Mouse (Mus musculus) erythroid progenitor cell, adult 5-6 weeks (primary cell): ENCODE data around the gene Clec1a. TPM values are rescaled to one million over a fixed set of nuclear protein-coding genes. Genes with fewer than 3 reads are reported as not detected.
"Not testable (repeated sequence)": the region's sequence is repeated elsewhere in the genome, so short reads cannot be mapped to it uniquely, and the experiment has no call there.

Source experiments
- ATAC-seq: replicated peaks from 2 replicates; pipeline ENCODE4 v1.8.0; 2016; ENCODE audit warnings: moderate number of reproducible peaks, mild to moderate bottlenecking, moderate TSS enrichment, inconsistent platforms; ENCODE audit not compliant: poor library complexity, low FRiP score, severe bottlenecking
- total RNA-seq, 2 experiments: library from RNA; stranded (forward) in 1 of 2; stranded (reverse) in 1 of 2; fragments of 150-400 nt in 1 of 2; fragments of 186-747, 209-891 nt in 1 of 2; gene quantifications; 2 replicates each; pipeline versions ENCODE4 v1.2.3 to v1.2.4; 2015 to 2017; ENCODE audit warnings: low replicate concordance in 2 of 2

Gene Clec1a
- total RNA-seq (2015; ENCODE audit: low replicate concordance): not detected in 2 replicates
- total RNA-seq (2017; ENCODE audit: low replicate concordance): 2.0 TPM in 1 of 2 replicates, not detected in the other

DNA sequence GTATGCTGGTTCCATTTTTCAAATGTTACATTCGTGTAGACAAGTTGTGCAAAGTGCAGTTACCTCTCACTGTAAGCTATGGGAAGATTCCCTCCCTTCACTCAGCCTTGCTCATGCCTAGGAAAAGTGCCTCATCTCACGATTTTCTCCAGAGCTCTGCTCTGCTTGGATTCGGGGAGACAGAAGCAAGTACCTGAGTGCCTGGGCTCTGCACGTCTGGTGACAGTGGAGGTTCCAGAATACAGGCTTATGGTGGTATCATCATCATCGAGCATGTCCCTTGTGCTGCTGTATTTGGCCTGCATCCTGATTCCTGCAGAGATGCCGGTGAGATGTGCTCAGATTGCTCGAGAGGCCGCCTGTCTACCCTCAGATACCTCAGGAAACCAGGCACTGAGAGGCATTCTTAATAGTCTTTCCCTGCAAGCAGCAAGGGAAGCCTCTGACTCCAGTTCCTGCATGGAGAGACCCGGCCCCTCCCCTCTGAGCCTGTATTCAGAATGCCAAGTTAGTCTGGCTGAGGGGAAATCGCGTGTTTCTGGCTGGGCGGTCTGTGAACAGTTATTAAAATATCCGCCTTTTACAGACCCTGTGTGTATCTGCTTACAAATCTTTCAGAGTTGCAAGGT, at the start of gene Clec1a:
Gene Clec1a (minus strand): TSS at position 590 of the 629 bp plus-strand sequence.
- ATAC-seq: no peak

DNA sequence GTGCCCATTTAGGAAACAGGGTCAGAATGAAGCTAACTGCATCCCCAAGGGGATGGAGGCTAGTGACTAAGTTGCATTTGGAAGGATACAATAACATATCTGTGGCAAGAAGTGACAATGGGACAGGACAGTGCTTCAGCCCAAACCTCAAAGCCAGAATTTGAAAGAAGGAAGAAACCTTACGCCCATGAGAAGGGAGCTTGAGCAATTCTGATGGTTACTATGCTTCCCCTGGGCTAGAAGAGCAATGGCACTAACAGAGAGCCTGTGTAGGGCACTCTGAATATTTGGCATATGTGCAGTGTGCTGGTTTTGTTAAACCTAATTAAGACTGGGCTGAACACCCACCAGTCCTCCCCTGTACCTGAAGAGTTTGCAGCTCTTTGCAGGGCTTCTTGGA, 47.7 kb upstream of the Clec1a start:
- not testable (repeated sequence) for ATAC-seq

DNA sequence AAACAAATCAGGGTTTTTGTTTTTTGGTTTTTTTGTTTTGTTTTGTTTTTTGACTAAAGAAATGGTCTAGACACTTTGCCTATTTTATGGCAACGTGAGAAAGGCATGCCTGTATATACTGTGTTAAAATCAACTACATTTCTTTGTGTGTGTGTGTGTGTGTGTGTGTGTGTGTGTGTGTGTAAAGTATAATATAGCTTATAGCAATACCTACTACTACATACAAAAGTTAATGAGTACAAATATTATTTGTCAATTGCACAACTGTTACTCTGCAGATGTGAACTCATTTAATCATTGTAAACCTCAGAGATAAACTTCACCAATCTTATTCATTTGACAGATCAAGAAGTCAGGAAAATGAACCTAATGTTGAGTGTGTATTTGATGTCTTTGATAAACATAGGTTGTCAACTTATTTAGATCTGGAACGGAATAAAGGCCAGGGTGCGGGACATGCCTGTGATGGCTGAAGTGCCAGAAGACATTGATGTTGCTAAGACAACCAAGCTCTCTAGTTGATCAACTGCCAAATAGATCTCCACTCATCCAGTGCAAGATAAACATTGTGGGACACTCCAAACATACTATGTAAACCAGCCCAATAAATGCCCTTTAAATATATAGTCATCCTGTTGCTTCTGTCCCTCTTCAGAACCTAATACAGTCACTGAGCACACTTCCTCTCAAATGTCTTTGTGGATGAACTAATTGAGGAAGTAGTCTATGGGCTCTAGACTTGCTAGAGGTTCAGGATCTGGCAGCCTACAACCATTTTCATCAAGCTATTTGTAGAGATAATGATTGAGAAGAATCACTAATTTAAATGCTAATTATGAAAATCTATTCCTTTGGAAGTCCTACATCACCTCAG, 45.8 kb upstream of the Clec1a start:
- no peak for ATAC-seq

DNA sequence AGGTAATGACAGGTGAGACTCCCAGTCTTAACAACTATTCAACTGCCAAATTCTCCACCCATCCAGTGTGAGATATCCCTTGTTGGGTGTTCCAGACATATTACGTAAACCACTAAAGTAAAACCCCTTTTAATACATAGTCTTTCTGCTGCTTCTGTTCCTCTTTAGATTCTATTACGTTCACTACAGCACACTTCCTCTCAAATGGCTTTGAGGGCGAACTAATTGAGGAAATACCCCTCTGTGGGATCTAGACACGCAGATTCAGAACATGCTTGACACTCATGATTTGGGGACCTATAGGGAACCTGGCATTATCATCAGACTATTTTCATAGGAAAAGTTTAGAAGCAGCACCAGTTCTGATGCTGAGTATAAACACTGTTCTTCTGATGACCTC, 43.1 kb upstream of the Clec1a start:
- no peak for ATAC-seq

DNA sequence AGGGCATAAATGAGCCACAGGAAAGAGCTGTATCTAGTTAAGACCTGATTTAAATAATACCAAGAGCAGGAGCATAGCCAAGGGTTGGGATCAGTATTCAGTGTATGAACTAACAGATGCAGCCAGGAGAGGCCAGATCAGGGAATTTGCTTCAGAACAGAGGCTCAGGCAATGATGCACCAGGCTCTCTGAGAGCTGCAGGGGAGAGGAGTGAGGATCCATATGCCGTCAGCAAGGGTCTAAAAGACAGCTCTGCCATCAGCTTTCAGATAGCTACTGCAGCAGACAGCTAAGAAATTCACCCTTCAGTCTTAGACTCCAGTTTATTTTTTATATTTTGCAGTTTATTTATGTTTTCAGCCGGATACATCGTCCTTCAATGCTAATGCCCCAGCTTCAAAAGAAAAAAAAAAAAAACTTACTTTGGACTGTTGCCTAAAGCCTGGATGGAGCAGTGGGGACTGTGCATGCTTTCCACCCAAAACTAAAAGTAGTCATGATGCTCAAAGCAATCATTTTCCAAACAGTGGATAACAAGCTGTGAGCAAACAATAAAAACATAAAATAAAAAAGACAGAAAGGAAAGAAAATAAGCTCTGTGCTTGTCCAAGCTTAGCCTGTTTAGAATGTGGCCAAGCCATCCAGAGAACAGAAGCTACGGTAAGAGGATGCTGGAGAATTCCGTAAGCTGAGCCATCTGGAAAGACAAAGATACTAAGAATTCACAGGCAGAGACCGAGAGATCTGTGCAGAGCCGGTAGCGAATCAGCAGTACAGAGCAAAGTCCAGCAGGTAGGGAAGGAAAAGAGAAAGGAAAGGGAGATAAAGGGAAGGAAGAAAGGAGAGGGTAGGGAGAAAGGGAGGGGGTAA, 28.5 kb upstream of the Clec1a start:
- no peak for ATAC-seq

DNA sequence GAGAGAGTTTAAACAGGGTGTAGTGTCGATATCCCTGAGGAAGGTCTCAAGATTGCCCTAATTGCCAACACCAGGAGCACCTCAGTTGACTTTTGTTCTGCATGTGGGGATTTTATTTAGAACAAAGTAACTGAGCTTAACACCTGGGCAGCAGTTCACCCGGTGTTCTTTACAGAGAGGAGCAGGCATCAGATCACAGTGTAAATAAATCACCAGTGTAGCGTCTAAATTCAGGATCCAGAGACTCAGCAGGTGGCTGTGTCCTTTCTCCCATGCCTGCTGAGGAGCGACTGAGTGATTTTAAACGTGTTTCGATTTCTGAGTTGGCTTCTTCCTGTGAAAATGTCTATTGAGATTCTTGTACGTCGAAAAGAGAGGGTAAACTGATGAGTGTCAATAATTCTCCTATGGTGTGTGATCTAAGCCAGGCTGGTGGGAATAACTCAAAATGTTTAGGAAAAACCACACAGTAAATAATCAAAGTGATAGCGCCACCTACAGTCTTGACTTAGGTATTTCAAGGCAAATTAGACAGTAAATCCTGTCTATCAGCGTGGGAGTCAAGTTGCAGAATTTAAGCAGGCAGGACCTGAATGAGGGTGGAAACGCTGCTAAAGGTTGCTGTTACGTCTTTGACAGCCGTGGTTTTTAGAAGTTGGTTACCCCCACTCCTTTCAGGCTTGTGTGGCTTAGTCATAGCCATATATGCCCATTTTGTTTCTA, 24.8 kb upstream of the Clec1a start:
- ATAC-seq: 0 out of 2 replicates have a peak, but pooled peaks have one; percentile 47

DNA sequence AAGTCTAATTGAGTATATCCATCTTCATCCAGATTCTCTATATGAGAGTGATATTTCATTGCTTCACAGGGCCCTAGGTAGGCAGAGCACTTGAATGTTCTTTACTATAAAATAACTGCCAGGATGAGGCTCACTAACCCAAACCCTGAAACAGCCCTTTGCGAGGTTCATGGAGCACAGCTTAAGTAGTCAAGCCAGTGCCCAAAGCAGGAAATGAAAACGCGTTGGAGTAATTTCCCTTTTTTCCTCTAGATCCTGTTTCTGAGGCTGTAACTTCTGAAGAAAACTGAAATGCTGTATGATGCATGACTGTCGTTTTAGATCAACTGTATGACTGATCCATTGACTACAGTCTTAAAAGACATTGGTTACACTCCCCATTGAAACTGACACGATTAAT, 20.8 kb upstream of the Clec1a start:
- no peak for ATAC-seq

DNA sequence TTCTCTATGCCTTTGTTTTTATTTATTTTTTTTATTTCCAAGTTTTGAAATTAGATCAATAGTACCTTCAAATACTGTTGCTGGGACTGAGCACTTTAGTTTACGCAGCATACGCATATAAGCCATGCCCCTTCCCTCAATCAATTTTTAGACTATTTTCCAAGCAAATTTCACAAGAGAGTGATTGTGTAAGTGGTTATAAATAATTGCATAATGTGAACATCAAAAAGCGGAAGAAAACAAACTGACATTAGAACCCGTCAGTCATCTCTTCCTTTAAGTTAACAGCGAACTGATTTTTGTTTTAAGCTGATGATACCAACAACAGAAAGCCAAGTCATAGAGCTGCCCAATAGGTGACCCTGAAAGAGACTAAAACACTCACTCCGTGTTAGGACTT, 19.6 kb upstream of the Clec1a start:
- ATAC-seq: no peak

DNA sequence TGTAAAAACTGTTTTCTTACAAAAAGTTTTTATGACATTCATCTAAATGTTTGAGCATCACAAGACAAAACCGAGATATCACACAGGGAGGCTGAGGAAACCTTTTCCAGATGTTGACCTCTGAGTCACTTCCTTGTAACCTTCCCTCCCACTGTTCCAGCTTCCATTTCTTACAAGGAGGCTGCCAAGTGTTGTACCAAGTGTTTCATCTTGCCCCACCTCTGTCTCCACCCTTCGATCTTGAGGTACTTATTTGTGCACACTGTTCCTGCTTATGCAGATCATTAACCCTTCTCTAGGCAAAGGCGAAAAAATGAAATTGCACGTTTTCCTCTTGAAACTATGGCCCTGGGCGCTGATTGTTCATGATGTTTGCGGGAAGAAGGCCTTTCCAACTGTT, 2.1 kb downstream of the Clec1a start:
- no peak for ATAC-seq

DNA sequence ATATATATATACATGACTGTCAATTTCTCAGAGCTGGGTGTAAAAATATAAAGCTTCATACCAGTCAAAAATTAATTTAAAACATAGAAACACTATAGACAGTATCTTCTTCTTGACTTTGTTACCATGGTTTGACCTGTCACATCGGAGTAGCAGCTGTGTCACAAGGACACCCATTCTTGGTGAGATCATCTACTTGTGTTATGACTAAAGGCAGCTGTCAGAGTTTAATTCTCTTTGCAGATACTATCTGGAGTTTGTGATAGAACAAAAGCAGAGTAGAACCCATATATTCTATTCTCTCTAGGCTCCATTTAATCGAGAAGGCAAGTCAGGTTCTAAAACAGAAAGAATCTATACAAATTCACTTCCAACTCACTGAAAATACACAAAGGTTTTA, 13.8 kb downstream of the Clec1a start:
- ATAC-seq: no peak

DNA sequence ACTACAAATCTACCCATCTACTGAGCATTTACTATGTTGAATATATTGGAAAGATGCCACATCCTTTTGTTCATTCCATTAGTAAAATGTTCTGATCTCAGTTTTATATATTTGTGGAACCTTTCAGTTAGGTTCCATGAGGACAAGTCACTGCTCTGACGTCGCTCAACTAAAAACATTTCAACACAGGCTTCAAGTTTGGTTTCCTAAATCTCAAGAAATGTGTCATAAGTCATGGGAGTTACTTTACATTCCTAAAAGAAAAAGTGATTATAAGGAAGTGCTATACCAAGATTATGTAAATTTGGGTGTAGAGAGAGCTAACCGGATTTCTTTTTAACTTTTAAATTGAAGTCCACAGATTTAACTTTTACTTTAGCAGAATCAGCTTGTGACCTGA, 15.8 kb downstream of the Clec1a start:
- no peak for ATAC-seq

DNA sequence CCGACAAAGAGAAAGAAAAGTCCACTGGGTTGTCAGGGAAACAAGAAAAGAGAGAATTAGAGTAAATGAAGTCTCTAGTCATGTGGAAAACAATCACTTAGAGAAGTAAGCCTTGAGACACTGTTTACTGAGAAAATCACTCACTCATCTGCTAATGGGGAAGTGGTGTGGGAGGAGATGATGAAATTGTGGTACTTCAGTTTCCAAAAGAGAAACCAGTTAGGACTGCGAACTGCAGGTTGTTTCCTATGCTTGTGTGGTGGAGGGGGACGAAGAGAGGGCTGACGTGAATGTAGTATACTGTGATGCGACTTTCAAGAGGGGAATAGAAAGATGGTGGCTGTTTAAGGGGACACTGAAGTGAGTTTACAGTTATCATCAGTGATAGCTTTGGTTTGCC, 17.6 kb downstream of the Clec1a start:
- ATAC-seq: no peak

DNA sequence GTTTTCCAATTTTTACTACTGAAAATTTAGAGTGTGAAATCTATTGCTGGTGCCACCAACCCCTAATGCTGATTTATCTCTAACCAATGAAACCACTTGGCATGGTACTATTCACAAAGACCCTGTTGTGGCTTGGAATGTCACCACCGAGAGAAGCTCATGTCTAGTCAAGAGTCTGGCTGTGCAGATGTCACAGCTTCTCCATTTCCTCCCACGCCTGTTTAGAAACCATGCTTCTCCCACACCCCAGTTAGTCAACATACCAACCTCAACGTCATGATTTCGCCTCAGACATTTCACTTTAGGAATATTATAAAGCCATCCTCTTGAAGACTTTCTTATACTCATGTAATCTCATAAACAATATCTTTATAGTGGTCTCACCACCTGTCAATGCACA, 24.5 kb downstream of the Clec1a start:
- no peak for ATAC-seq

DNA sequence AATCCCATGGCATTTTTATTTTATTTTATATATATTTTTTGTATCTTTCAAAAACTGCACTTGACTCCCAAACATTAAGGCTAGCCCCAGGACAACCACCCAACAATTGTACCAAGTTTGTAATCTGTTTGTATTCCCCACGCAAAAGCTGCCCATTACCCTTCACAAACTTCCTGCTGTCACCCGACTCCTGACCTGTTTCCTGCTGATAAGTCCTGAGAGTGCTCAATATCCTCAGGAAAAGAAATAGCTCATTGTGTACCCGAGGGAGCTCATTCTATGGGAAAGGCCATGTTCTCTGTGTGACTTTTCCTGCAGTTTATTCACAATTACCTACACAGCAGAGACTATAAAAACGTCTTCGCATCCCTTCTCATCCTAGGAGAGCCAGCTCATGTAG, 26.0 kb downstream of the Clec1a start:
- no peak for ATAC-seq

DNA sequence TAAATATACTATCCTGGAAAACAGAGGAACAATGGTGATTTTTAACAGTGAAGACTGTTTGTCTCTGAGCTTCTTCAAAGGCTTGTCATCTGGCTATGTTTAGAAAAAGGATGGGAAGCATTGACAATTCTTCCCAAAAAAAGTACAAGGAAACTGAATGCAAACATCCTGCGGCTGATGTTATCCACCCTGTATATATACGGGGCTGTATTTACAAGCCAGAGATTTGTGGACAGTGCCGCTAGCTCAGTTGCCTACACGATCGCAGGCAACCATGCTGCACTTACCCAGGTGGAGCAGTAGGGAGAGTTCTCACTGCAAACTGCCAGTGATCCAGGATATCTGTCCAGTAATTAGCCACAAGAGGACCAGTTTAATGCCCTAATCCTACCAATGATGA, 26.6 kb downstream of the Clec1a start:
- no peak for ATAC-seq

DNA sequence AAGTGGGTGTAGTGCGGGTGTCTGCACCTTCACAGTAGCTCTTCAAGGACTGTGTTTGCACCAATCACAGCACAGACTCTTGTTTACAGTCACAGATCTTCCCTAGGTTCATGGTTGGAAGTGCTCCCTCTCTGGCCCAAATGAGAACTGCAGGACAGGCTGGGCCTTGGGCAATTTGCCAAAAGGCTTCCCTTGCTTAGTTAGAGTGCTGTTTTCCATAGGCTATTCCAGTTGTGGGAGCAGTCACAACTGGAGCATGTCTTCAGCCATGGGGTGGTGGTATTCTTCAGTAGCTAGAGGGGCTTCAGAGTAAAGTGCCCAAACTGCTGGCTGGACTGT, 28.1 kb downstream of the Clec1a start:
- peak; percentile 74 for ATAC-seq

DNA sequence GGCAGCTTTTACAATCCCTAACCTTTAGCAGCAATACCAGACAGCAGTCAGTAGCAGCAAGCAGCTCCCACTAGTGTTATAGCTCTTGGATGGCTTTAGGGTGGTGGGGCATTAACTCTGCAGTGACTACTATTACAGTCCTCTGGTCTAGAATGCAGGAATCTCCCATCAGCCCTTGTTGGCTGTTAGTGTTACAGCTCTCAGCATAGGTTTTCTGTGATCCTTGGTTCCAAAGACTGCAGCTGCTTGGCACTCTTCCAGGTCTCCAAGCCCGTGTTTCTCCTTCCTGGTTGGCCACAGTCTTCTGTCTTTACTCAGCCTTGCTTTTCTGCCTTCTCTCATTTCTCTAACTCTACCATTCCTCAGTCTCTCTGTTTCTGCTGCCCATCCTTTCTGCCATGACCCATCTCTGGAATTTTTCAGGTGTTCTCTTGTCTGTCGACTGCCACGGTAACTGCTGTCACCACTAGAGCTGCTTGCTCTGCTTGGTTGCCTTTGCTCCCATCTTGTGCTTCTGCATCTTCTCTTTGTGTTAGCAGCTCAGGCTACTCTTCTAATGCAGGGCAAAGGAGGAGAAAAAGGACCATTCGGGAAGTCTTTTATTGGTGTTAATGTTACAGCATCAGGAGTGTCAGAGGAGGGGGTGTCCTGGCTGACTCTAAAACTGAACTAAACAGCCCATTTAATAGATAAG, 28.6 kb downstream of the Clec1a start:
- peak; percentile 41 for ATAC-seq

DNA sequence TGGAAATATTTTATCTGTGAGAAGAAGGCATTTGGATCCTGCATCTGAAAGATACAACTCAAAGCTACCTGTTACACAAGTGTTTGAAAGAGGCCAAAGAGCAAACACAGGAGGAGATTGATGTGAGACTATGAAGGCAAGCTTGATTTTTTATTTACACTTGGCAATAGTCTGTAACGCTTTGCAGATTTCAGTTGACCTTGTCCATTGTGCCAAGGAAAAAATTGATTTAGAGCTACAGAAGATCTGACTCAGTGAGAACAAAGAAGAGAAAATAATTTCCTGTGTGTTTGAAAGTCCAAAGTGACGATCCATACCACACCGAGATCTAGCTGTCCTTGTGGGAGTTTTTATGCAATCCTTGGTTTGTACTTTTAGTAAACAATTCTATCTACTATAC, 29.5 kb downstream of the Clec1a start:
- ATAC-seq: no peak

DNA sequence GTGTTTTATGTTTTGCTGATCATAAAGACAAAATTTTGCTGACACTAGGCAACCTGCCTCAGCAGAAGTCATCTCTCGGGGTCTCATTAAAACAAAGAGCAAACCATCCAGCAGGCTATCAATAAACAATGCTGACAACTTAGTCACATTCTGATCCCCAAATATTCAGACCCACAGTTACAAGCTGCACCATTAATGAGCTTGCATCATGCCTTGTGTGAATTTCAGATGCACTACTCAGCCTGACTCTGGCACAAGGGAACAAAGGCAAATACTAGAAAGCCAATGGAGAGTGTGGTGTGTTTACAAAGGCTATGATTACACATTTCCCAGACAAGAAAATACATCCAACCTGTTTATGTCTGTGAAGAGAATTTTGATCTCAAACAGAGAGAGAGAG, 37.6 kb downstream of the Clec1a start:
- no peak for ATAC-seq
